Mouse (Mus musculus): ENCODE measurements around the gene Ewsr1.

Ewsr1 gene

DNA sequence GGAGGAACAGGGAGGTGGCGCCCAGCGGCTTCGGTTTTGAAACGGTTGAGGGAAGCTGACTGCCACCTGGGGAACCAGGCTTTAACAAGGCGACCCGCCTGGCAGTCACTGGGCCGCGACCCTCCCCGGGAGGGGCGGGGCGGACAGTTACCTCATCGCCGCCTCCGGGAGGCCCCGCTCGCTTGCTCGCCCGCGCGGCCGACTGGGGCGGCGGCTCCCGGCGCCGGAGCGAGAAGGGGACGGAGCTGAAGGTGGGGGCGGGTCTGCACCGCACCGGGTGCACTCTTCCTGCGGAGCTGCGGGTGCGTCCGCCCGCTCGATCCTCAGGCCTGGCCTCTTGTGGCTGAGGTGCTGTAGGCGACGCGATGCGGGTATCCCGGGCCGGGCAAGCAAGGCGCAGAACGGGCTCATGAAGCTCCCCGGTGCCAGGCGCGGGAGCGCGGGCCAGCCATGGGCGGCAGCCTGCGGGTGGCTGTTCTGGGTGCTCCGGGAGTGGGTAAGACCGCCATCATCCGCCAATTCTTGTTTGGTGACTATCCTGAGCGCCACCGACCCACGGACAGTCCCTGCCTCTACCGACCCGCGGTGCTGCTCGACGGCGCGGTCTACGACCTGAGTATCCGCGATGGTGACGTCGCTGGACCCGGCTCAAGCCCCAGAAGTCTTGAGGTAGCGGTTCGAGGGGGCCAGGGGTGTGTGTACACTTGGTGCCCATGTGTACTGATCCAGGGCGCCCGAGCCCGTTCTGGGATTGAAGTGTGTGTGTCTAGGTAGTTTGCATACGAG, 41.0 kb downstream of the Ewsr1 start, which contains the start of gene Rasl10a:
Gene Rasl10a, plus strand, starts transcription at position 273 of the 786 bp plus-strand sequence.
- peak; percentile 58 for DNase-seq (ENCODE audit: low read depth, low spot score)

GRCm38 (mm10) chr11:5057541-5057855, 41.6 kb downstream of the Ewsr1 start:
- no peak for DNase-seq (ENCODE audit: low read depth, low spot score)

GRCm38 (mm10) chr11:5057064-5057463, 42.0 kb downstream of the Ewsr1 start:
- DNase-seq (ENCODE audit: low read depth, low spot score): no peak

GRCm38 (mm10) chr11:5055945-5056938, 42.8 kb downstream of the Ewsr1 start:
- DNase-seq (ENCODE audit: low read depth, low spot score): no peak

GRCm38 (mm10) chr11:5054874-5055273, 44.2 kb downstream of the Ewsr1 start:
- DNase-seq (ENCODE audit: low read depth, low spot score): no peak

DNA sequence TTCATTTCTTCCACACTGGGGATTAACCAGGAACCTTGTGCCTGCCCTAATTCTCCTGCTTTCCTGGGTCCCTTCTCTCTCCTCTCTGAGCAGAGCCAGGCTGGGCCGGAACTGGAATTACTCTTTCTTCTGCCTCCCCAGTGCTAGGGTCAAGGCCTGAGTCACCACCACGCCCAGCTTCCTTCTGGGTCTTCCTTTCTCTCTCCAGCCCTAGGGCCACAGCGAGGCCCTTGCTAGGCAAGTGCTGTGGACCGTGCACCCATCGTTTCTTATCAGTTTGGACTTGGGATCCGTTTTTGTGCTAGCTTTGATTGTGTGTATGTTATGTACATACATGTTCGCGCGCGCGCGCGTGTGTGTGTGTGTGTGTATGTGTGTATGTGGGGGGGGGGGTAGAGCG, 44.9 kb downstream of the Ewsr1 start:
- DNase-seq (ENCODE audit: low read depth, low spot score): no peak

DNA sequence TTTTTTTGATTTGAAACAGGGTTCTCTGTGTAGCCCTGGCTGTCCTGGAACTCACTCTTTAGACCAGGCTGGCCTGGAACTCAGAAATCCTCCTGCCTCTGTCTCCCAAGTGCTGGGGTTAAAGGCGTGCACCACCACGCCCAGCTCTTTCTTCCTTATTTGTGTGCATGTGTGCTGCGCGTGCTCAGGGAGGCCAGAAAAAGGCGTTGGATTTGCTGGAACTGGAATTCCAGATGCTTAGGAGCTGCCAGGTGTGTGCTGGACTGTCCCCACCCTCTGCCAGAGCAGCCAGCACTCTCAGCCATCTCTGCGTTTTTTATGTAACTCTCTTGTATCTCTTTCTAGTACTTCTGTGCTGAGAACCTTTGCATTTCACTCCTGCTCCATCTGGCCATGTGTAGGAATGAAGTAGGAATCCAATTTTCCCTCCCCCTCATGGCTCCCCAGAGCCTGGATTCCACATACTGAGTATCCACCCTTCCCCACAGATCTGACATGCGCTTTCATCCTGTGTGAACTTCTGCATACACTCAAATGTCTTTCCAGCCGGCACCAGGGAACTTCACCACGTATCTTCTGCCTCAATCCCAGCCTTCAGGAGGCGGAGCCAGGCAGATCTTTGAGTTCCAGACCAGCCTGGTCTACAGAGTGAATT, 46.7 kb downstream of the Ewsr1 start:
- no peak for DNase-seq (ENCODE audit: low read depth, low spot score)

DNA sequence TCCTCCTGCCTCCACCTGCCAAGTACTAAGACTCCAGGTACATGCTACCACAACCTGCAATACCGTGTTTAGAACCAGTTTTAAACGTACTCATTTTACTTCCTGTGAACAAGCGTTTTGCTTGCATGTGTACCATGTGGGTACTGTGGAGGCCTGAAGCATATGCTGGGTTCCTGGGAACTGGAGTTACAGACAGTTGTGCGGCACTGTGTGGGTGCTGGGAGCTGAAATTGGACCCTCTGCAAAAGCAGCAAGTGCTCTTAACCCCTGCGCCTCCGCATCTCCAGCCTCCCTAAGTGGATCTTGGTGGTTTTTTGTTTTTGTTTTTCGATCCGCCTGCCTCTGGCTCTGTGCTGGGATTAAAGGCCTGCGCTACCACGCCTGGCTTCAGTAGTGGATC, 47.4 kb downstream of the Ewsr1 start:
- no peak for DNase-seq (ENCODE audit: low read depth, low spot score)

DNA sequence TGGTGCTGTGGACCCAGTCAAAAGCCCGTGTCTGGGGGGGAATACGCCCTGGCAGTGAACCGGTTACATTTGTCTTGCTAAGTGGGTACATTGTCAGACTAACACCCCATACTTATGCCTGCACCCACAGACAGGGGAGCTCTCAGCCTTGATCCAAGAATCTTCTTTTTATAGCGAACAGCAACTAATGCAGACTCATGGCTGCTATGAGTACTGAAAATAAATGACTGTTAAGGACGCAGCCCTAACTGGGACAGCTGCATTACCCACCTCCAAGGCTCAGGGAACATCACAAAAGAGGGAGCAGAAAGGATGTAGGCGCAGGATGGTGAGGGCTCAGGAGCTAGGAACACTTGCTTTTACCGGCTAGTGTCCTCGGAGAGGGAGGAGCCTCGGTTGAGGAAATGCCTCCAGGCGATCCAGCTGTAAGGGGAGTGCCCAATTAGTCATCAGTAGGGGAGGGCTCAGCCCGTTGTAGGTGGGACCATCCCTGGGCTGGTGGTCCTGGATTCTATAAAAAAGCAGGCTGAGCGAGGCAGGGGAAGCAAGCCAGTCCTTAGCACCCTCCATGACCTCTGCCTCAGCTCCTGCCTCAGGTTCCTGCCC, 52.6 kb downstream of the Ewsr1 start:
- no peak for DNase-seq (ENCODE audit: low read depth, low spot score)

GRCm38 (mm10) chr11:5042645-5043381, 56.3 kb downstream of the Ewsr1 start:
- DNase-seq (ENCODE audit: low read depth, low spot score): no peak

GRCm38 (mm10) chr11:5041144-5041780, 57.8 kb downstream of the Ewsr1 start:
- no peak for DNase-seq (ENCODE audit: low read depth, low spot score)

DNA sequence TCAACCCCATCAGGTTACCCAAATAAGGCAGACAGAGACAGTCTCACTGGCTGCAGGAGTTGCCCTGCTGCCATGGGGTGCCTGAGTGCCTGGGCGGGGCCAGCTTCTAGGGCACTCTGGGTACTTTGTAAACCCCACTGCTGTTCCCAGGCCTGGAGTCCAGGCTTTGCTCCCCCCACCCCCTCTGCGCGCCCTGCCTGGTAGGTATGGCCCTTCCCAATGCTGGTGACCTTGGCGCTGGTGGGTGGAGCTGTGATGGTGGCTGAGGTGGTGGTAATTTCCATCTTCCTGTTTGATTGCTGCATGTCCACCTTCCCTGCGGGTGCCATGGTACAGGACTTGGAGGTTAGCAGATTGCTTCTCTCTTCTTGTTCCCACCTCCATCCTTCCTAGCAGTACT, 58.5 kb downstream of the Ewsr1 start:
- no peak for DNase-seq (ENCODE audit: low read depth, low spot score)

DNA sequence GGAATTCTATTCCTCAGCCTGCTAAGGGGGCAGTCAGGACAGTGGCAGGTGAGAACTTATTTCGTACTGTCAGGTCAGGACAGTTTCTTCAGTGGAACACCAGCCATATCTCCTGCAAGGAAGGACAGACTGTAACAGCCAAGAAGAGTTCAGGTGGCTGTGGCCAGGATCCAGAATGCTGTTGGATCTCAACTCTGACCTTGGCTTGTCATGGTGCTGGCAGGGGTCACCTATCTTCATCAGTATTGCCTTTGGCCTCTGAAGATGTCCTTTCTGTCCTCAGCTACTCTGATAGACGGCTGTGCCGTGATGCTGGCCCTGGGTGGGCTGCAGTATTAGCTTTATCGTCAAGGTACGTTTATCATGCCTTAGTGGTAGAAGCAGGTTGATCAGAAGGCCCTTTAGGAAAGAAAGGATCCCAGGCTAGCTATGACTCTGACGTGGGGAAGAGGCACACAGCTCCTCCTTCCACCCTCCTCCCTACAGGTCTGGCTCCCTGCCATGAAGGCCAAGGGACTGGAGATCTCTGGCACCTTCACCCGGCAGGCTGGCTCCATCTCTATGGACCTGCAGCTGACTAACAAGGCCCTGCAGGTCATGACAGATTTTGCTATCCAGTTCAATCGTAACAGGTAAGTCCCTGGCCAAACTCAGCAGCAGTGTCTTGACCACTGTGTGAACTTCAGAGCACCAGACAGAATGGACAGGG, 61.8 kb downstream of the Ewsr1 start:
- DNase-seq (ENCODE audit: low read depth, low spot score): no peak

- no peak for DNase-seq (ENCODE audit: low read depth, low spot score)
These were observed 63.6 kb downstream of the Ewsr1 start for GRCm38 (mm10) chr11:5035421-5035820.

DNA sequence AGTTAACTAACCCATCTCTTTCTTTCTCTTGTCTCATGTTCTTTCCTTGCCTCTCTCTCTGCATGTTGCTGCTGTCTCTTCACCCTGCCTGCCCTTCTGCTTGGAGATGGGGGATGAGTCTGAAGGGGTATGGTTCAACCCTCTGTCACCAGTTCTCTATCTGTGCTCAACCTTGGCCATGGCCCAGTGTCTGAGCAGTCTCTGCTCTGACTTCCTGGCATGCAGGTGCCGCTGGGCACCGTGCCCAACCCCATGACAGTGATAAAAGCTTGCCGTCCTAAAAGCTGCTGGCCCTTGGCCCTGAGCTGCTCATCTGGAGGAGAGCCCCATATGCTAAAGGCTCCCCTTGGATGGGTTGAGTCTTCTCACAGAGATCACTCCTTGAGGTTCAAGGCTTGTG, 65.9 kb downstream of the Ewsr1 start:
- no peak for DNase-seq (ENCODE audit: low read depth, low spot score)

DNA sequence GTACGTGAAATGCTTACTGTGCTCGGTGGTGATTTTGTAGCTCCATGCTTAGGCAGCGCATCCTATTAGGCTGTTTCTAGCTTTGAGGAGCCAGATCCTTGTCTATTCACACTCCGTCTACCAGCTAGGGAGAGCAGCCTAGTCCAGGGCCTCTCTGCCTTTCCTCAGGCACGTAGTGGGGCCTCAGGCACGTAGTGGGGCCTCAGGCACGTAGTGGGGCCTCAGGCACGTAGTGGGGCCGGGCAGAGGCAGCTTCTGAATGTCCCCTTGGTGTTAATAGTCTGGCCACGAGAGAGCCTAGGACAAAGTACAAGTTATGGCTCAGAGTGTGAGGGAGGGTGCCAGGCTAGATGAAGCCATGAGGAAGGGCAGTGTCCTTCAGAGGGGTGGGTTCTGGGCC, 66.4 kb downstream of the Ewsr1 start:
- DNase-seq (ENCODE audit: low read depth, low spot score): no peak

GRCm38 (mm10) chr11:5028228-5028627, 70.8 kb downstream of the Ewsr1 start:
- DNase-seq (ENCODE audit: low read depth, low spot score): no peak

- no peak for DNase-seq (ENCODE audit: low read depth, low spot score)
These were observed 74.0 kb downstream of the Ewsr1 start for GRCm38 (mm10) chr11:5025108-5025507.
